Mouse (Mus musculus) pancreas, adult 10 weeks (tissue): ENCODE data around the gene Defb7. TPM values are rescaled to one million over a fixed set of nuclear protein-coding genes. Genes with fewer than 3 reads are reported as not detected.

Source experiments
- polyA plus RNA-seq: library from polyadenylated mRNA; stranded (reverse); fragments of 350-450 nt; fragmentation: Illumina TruSeq; extraction: RNeasy Lipid Tissue Mini Kit (QIAGEN cat#74804); gene quantifications from one replicate; pipeline ENCODE4 v1.2.3, GENCODE M21; 2015; ENCODE audit warnings: low read depth, low replicate concordance; ENCODE audit not compliant: insufficient read depth

Defb7 gene
- not detected for polyA plus RNA-seq

DNA sequence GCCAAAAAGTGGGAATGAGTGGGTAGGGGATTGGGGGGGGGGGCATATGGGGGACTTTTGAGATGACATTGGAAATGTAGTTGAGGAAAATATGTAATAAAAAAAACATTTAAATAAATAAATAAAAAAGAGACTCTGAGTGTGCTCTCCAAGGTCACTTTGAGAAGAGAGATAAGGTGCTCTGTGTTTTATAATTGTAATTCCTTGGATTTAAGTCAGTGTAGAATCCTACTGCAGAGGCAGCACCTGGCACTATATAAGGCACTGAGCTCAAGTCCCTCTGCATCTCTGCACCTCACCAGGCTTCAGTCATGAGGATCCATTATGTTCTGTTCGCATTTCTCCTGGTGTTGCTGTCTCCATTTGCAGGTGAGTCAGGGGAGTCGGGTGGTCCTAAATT, at the start of gene Defb7:
TSS of gene Defb7 (plus strand) at position 301 of the 400 bp plus-strand sequence.

Other genes with a start within 250 kb of the Defb7 start
- not detected for gene Defb5, start 247.5 kb upstream of the Defb7 start, polyA plus RNA-seq
- not detected for gene Defb3, start 201.7 kb upstream of the Defb7 start, polyA plus RNA-seq
- not detected for gene Defb8, start 47.5 kb upstream of the Defb7 start, polyA plus RNA-seq
- gene 4930467E23Rik, start 234.5 kb downstream of the Defb7 start, polyA plus RNA-seq, result not detected